8 mouse cellular contexts compared by ENCODE assay signal in genomic region chr8:84893709-84894134, GRCm38 (mm10). TPM values are rescaled to one million over a fixed set of nuclear protein-coding genes. Genes with fewer than 3 reads are reported as not detected.
DNase-seq lines count a peak whose midpoint lies in the region; ATAC-seq and TF ChIP-seq lines count a peak whose summit lies in the region.

Gcdh (minus strand) TSS chr8:84893921.

- peak; percentile 86 for DNase-seq in G1E (ENCODE audit: low spot score)
- peak; percentile 90 to 96 for DNase-seq in cerebellum, adult 18-20 months
- peak; percentile 90 for DNase-seq in heart, postnatal 36 days
- DNase-seq in layer of hippocampus, adult 2 months (ENCODE audit: low spot score in 2 of 2), result peak; percentile 90 to 97
- DNase-seq in lung, embryonic 14.5 days, result peak; percentile 97
- DNase-seq in thymus, adult 2 months, result peak; percentile 90

- H3K4me1 ChIP-seq in G1E (ENCODE audit: insufficient read depth, low read depth, low read length), result peaks cover 66% of the 10 kb centered on the region
- peaks cover 11% of the 10 kb centered on the region for H3K4me1 ChIP-seq in forebrain, embryonic 16.5 days (replicated peaks; ENCODE audit: control insufficient read depth, insufficient read depth, low read length)
- H3K4me1 ChIP-seq in lung, embryonic 14.5 days (ENCODE audit: insufficient read depth), result peaks cover 9% of the 10 kb centered on the region; the same call in 1 of the 2 replicates
- peaks cover 4% of the 10 kb centered on the region for H3K4me1 ChIP-seq in olfactory bulb, adult 2 months (ENCODE audit: control insufficient read depth, insufficient read depth, low read length)
- H3K4me1 ChIP-seq in thymus, adult 2 months (replicated peaks; ENCODE audit: control insufficient read depth, insufficient read depth, low read length), result peaks cover 13% of the 10 kb centered on the region

- no peaks in the 10 kb centered on the region for H3K9me3 ChIP-seq in G1E (replicated peaks)
- H3K9me3 ChIP-seq in forebrain, embryonic 16.5 days (ENCODE audit: control insufficient read depth, low read length), result no peaks in the 10 kb centered on the region
- no peaks in the 10 kb centered on the region for H3K9me3 ChIP-seq in lung, embryonic 14.5 days (ENCODE audit: low read depth, low read length)

- 0 out of 2 replicates have a peak, but pooled peaks have one; percentile 22 for TF ChIP-seq POLR2A in olfactory bulb, adult 2 months (IDR thresholded peaks at IDR 0.05; ENCODE audit: insufficient read depth, low read depth, low read length)
- 0 out of 2 replicates have a peak, but pooled peaks have one; percentile 33 for TF ChIP-seq POLR2A in thymus, adult 2 months (IDR thresholded peaks at IDR 0.05; ENCODE audit: control insufficient read depth, extremely low read depth, insufficient read depth, low read length, poor library complexity)

- peak; percentile 96 for ATAC-seq in G1E (ENCODE audit: extremely low read depth, insufficient number of reproducible peaks, low FRiP score, poor library complexity, severe bottlenecking)
- ATAC-seq in forebrain, embryonic 16.5 days, result peak; percentile 100
- ATAC-seq in lung, embryonic 14.5 days (ENCODE audit: insufficient read depth), result peak; percentile 99

- peak within 1 kb of the TSS; percentile 85 for H3K9ac ChIP-seq in forebrain, embryonic 16.5 days (replicated peaks; ENCODE audit: low read depth, low read length)
- H3K9ac ChIP-seq in lung, embryonic 14.5 days, result peak within 1 kb of the TSS; percentile 69

- intact Hi-C loops in heart, postnatal 36 days (cut with DNase I), result no loop called here

- H3K4me3 ChIP-seq in G1E (ENCODE audit: low read depth, low read length), result peak within 1 kb of the TSS; percentile 88
- peak within 1 kb of the TSS; percentile 86 for H3K4me3 ChIP-seq in forebrain, embryonic 16.5 days (replicated peaks; ENCODE audit: low read length)
- peak within 1 kb of the TSS; percentile 73 for H3K4me3 ChIP-seq in layer of hippocampus, adult 2 months
- peak within 1 kb of the TSS; percentile 75 for H3K4me3 ChIP-seq in lung, embryonic 14.5 days (ENCODE audit: low read depth, low read length)
- H3K4me3 ChIP-seq in olfactory bulb, adult 2 months (ENCODE audit: insufficient read depth, low read depth, low read length), result peak within 1 kb of the TSS; percentile 89
- peak within 1 kb of the TSS; percentile 56 for H3K4me3 ChIP-seq in thymus, adult 2 months (ENCODE audit: control insufficient read depth, insufficient read depth, low read length)

- H3K36me3 ChIP-seq in G1E (replicated peaks), result peaks cover 51% of the 10 kb centered on the region
- no peaks in the 10 kb centered on the region for H3K36me3 ChIP-seq in forebrain, embryonic 16.5 days (ENCODE audit: control insufficient read depth, insufficient read depth)
- H3K36me3 ChIP-seq in lung, embryonic 14.5 days (ENCODE audit: insufficient read depth), result peaks cover 14% of the 10 kb centered on the region; the same call in 1 of the 2 replicates
- no peaks in the 10 kb centered on the region for H3K36me3 ChIP-seq in thymus, adult 2 months (ENCODE audit: control insufficient read depth, insufficient read depth, low read length)

- H3K27me3 ChIP-seq in G1E (ENCODE audit: insufficient read depth, low read length), result no peaks in the 10 kb centered on the region
- no peaks in the 10 kb centered on the region for H3K27me3 ChIP-seq in forebrain, embryonic 16.5 days (replicated peaks; ENCODE audit: control insufficient read depth, insufficient read depth, low read length)
- no peaks in the 10 kb centered on the region for H3K27me3 ChIP-seq in lung, embryonic 14.5 days (ENCODE audit: insufficient read depth, low read length)
- H3K27me3 ChIP-seq in thymus, adult 2 months (ENCODE audit: control insufficient read depth, insufficient read depth, low read length), result no peaks in the 10 kb centered on the region

- no peak for TF ChIP-seq CTCF in G1E (IDR thresholded peaks at IDR 0.05; ENCODE audit: low read depth, low read length)
- 0 out of 2 replicates have a peak, but pooled peaks have one; percentile 2 for TF ChIP-seq CTCF in layer of hippocampus, adult 2 months (conservative IDR thresholded peaks at IDR 0.05)
- no peak for TF ChIP-seq CTCF in lung, embryonic 14.5 days (IDR thresholded peaks at IDR 0.05; ENCODE audit: low read depth)
- TF ChIP-seq CTCF in olfactory bulb, adult 2 months (IDR thresholded peaks at IDR 0.05; ENCODE audit: insufficient read depth, low read depth, low read length), result no peak
- peak; percentile 22; the same call in 1 of the 2 replicates for TF ChIP-seq CTCF in thymus, adult 2 months (IDR thresholded peaks at IDR 0.05; ENCODE audit: borderline replicate concordance, control insufficient read depth, extremely low read depth, insufficient read depth, low read length, poor library complexity)

- no peak within 1 kb of the TSS for H3K27ac ChIP-seq in forebrain, embryonic 16.5 days (ENCODE audit: low read length)
- H3K27ac ChIP-seq in layer of hippocampus, adult 2 months, result peak within 1 kb of the TSS; percentile 69
- H3K27ac ChIP-seq in lung, embryonic 14.5 days (ENCODE audit: low read depth), result peak within 1 kb of the TSS; percentile 30; the same call in 1 of the 2 replicates
- no peak within 1 kb of the TSS for H3K27ac ChIP-seq in olfactory bulb, adult 2 months (ENCODE audit: insufficient read depth, low read depth, low read length)
- H3K27ac ChIP-seq in thymus, adult 2 months (ENCODE audit: control insufficient read depth, insufficient read depth, low read length), result no peak within 1 kb of the TSS

- H3K4me2 ChIP-seq in forebrain, embryonic 16.5 days (ENCODE audit: low read length), result peak within 1 kb of the TSS; percentile 96
- H3K4me2 ChIP-seq in lung, embryonic 14.5 days, result peak within 1 kb of the TSS; percentile 94

- WGBS in forebrain, embryonic 16.5 days, result 0% methylated on average over 11 of the region's 11 CpGs
- WGBS in lung, embryonic 14.5 days, result under 1% methylated on average over 11 of the region's 11 CpGs
- WGBS in olfactory bulb, adult 2 months, result under 1% methylated on average over 11 of the region's 11 CpGs
- WGBS in thymus, adult 2 months, result under 1% methylated on average over 11 of the region's 11 CpGs

RNA-seq across cellular contexts. Expression of gene Gcdh, which starts in this region (rescaled TPM):
- total RNA-seq in G1E (2014; fragmentation: Nextera tagmentation), result 17.7 and 26.6 TPM in 2 replicates
- 35.2 and 45.8 TPM in 2 replicates for total RNA-seq in G1E (2017)
- polyA plus RNA-seq in G1E (2012), result 66.4 and 69.8 TPM in 2 replicates
- 35.5 and 39.1 TPM in 2 replicates for polyA plus RNA-seq in forebrain, embryonic 16.5 days (2015; fragmentation: Nextera tagmentation; extraction: Ambion mirVana)
- total RNA-seq in heart, postnatal 36 days (2021), result 10 to 100 TPM; 71.3 to 77.2 TPM
- total RNA-seq in layer of hippocampus, adult 2 months (2021), result 10 to 100 TPM; 37.5 to 41.2 TPM
- 28.1 and 30.4 TPM in 2 replicates for polyA plus RNA-seq in lung, embryonic 14.5 days (2014; fragmentation: Nextera tagmentation; extraction: Ambion mirVana)
- polyA plus RNA-seq in olfactory bulb, adult 2 months (2012; ENCODE audit: insufficient read depth, insufficient read length, low replicate concordance, missing spikeins), result not detected in 2 replicates
- 78.7 and 85.2 TPM in 2 replicates for polyA plus RNA-seq in thymus, adult 2 months (2012; rRNA removed)

Comparison
In these comparisons a context has a peak if more than half of its experiments do, and no peak if none do; other contexts are left out.
1. RNA of gene Gcdh (polyA plus RNA-seq): 78.7 to 85.2 TPM in thymus, adult 2 months, 66.4 to 69.8 TPM in G1E, 35.5 to 39.1 TPM in forebrain, embryonic 16.5 days and 28.1 to 30.4 TPM in lung, embryonic 14.5 days; not detected in olfactory bulb, adult 2 months; every median in the first group is over 10 times any median in the second.
2. CTCF ChIP-seq: peak in layer of hippocampus, adult 2 months (single experiment) and thymus, adult 2 months (single experiment); none in G1E (single experiment), lung, embryonic 14.5 days (single experiment) and olfactory bulb, adult 2 months (single experiment).
3. H3K27ac ChIP-seq: peak in layer of hippocampus, adult 2 months (single experiment) and lung, embryonic 14.5 days (single experiment); none in forebrain, embryonic 16.5 days (single experiment), olfactory bulb, adult 2 months (single experiment) and thymus, adult 2 months (single experiment).
4. Peak in every context shown above with its lines, with median percentiles within 50 percentile points of each other: ATAC-seq, DNase-seq and H3K4me3 ChIP-seq.